Mouse (Mus musculus) heart, adult 2 months (tissue): Measurements from ENCODE around the gene Samhd1. TPM values are rescaled to one million over a fixed set of nuclear protein-coding genes. Genes with fewer than 3 reads are reported as not detected.

ENCODE experiments used
- DNase-seq, 2 experiments: peaks; one replicate each; pipeline ENCODE4 v3.0.0; 2021
- H3K27ac ChIP-seq: fragments of 200-600 bp; 2 replicates; pipeline ENCODE4 v1.8.1; 2022
- H3K27me3 ChIP-seq: fragments of 200-500 bp; 2 replicates; pipeline ENCODE4 v1.6.1; 2012; ENCODE audit warnings: mild to moderate bottlenecking, low read length, inconsistent platforms, mixed read lengths; ENCODE audit not compliant: control insufficient read depth, insufficient read depth
- H3K36me3 ChIP-seq: fragments of 200-500 bp; 2 replicates; pipeline ENCODE4 v1.6.1; 2012; ENCODE audit warnings: low read length, inconsistent platforms; ENCODE audit not compliant: control insufficient read depth, insufficient read depth
- H3K4me1 ChIP-seq: fragments of 200-500 bp; 2 replicates; pipeline ENCODE4 v1.6.1; 2011; ENCODE audit warnings: low read length; ENCODE audit not compliant: control insufficient read depth, insufficient read depth
- H3K4me3 ChIP-seq: fragments of 200-600 bp; 2 replicates; pipeline ENCODE4 v1.8.1; 2022
- H3K79me2 ChIP-seq: fragments of 200-500 bp; replicated peaks from 2 replicates; pipeline ENCODE4 v1.6.1; 2012; ENCODE audit warnings: mild to moderate bottlenecking, inconsistent platforms, low read length, moderate library complexity, mixed read lengths; ENCODE audit not compliant: control insufficient read depth, insufficient read depth
- H3K9ac ChIP-seq: fragments of 200-500 bp; 2 replicates; pipeline ENCODE4 v1.6.1; 2012; ENCODE audit warnings: low read depth, mild to moderate bottlenecking, control low read depth, inconsistent platforms, low read length, mixed read lengths
- CTCF ChIP-seq: fragments of 200-600 bp; IDR thresholded peaks from 2 replicates; pipeline ENCODE4 v1.8.1; 2022; ENCODE audit warnings: antibody characterized with exemption, mild to moderate bottlenecking, moderate library complexity
- EP300 ChIP-seq: fragments of 200-500 bp; IDR thresholded peaks from 2 replicates; pipeline ENCODE4 v1.6.1; 2011; ENCODE audit warnings: low read depth, low read length, control low read depth; ENCODE audit not compliant: insufficient read depth
- POLR2A ChIP-seq: fragments of 200-500 bp; IDR thresholded peaks from 2 replicates; pipeline ENCODE4 v1.6.1; 2011; ENCODE audit warnings: mild to moderate bottlenecking, low read depth, low read length, control low read depth; ENCODE audit not compliant: insufficient read depth
- whole genome bisulfite sequencing: fragments of 180-500 bp; shearing (Covaris S2); methylation state at CpG from one replicate; pipeline ENCODE4 v1.1.7; 2018; 5-methylcytosine and 5-hydroxymethylcytosine counted together
- intact Hi-C: fragments of 180-260 bp; cut with DNase I; formaldehyde crosslinking; loops from one replicate; pipeline ENCODE4 v1.15.1; 2025
- polyA plus RNA-seq: library from polyadenylated mRNA; depleted of rRNA; stranded (reverse); fragments of >200 nt; gene quantifications from 2 replicates; pipeline ENCODE4 v1.2.3, GENCODE M21; 2012
- total RNA-seq, 2 experiments: library from RNA; stranded (reverse); gene quantifications; 2 replicates each; pipeline ENCODE4 v1.2.3; 2021

The Samhd1 gene
- total and polyA plus RNA-seq, 3 experiments, result 19.8 to 23.8 (median 22.7) TPM

DNA sequence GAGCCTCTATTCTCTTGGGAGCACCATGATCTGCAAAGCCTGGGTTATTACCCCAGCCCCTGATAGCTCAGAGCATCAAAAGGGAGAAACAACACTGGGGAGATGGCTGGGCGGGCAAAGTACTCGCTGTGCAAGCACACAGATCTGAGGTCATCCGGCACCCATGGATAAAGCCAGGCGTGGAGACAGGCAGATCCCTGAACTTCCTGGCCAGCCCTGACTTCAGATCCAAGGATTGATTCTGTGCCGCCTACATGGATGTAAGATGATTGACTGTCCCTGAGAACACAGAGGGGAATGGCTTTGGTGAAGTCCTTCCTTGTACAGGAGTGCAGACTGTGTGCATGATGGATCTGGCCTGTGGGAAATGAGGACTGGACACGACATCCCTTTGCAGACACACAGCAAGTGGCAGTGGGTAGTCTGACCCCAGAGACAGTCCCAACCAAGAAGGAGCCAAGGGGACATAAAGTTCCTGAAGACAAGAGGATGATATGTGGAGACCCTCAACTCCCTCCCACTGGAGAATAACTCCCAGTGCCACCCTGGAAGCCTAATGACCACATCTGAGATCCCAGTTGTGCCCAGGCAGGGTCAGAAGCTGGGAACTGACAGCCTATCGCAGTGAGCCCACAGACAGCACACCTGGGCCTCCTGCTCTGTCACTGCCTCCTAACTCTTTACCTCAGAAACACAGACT is 68.2 kb downstream of the Samhd1 start:
- Histone ChIP-seq H3K4me1 (peaks cover 61% of the 10 kb centered on the region), H3K27ac (peak overlapping the region; percentile 74), H3K27me3 (no peaks in the 10 kb centered on the region), H3K79me2 (peaks cover 3% of the 10 kb centered on the region), H3K36me3 (peaks cover 3% of the 10 kb centered on the region), H3K9ac (no peak overlapping the region), H3K4me3 (no peak overlapping the region)
- peak in 1 of 2 experiments; percentile 26 for DNase-seq
- intact Hi-C loops, result no loop called here
- WGBS, result 44% methylated on average over 7 of the region's 7 CpGs
- no peak for TF ChIP-seq POLR2A
- no peak for TF ChIP-seq CTCF
- no peak for TF ChIP-seq EP300

DNA sequence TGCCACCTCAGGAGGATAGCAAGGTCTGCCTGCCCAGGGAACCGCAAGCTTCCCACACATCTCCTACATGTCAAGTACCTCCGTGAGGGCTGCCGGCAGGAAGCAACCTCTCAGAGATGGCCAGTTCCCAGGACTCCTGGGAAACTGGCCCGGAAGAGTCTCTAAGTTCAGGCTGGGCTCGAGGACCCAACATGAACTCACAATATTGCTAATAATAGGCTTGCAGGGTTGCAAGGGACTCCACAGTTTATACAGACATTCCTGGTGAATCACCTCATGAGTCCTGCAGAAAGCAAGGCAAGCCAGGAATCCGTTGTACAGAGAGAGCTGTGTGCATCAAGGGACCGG is 69.2 kb downstream of the Samhd1 start:
- peak in 1 of 2 experiments; percentile 69 for DNase-seq
- TF ChIP-seq POLR2A (no peak), EP300 (no peak), CTCF (no peak)
- H3K4me3 ChIP-seq, result no peak overlapping the region
- H3K9ac ChIP-seq, result no peak overlapping the region
- intact Hi-C loops, result no loop called here
- WGBS, result 7% methylated on average over 7 of the region's 7 CpGs
- H3K27me3 ChIP-seq, result no peaks in the 10 kb centered on the region
- peaks cover 52% of the 10 kb centered on the region for H3K4me1 ChIP-seq
- peaks cover 3% of the 10 kb centered on the region for H3K36me3 ChIP-seq
- H3K27ac ChIP-seq, result peak overlapping the region; percentile 74
- H3K79me2 ChIP-seq, result peaks cover 3% of the 10 kb centered on the region

DNA sequence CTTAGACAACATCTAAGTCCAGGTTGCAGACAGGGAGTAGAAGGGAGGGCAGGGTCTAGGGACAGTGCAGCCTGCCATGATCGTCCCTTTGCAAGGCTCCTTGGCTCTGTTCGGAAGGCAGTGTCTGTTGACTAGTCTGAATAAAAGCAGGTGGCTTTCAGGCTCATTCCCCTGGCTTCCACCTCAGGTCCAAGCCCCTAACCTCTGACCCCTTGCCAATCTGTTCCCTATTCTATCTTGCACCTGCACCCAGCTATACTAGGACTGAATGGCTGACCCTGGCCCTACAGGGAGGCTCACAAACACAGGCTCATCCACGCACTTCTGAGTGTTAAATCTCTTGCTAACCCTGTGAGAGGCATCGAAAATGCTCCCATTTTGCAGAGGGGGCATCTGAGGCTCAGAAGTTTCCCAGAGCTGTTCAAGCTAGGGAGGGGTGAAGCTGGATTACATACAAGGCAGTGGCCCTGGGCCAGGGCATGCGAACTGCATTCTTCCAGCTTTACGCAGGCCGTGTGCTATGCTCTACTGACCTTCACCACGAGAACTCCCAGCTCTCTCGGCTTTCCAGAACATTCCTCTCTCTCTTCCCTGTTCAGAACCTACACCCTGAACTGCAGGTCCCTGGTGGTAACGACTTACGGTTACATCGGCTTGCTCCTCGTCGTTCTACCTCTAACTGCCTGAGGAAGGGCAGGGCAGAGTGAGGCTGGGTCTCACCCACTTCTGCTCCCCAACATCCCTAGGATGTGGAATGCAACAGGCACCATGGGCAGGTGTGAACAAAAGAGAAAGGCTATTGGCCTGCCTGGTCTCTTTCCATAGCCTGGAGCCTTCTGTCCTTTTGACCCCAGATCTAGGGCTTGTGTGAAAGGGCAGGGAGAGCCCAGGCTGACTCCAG is 69.8 kb downstream of the Samhd1 start:
- Histone ChIP-seq H3K9ac (peak overlapping the region; percentile 24; the same call in 1 of the 2 replicates), H3K4me3 (no peak overlapping the region), H3K27ac (peak overlapping the region; percentile 74), H3K79me2 (peaks cover 4% of the 10 kb centered on the region), H3K36me3 (peaks cover 3% of the 10 kb centered on the region), H3K4me1 (peaks cover 46% of the 10 kb centered on the region), H3K27me3 (no peaks in the 10 kb centered on the region)
- DNase-seq, result peak; percentile 56 to 67
- intact Hi-C loops, result no loop called here
- 44% methylated on average over 14 of the region's 14 CpGs for WGBS
- TF ChIP-seq EP300 (no peak), CTCF (no peak), POLR2A (no peak)

- Histone ChIP-seq H3K27ac (peak overlapping the region; percentile 74), H3K4me3 (no peak overlapping the region), H3K79me2 (peaks cover 5% of the 10 kb centered on the region), H3K4me1 (peaks cover 37% of the 10 kb centered on the region), H3K36me3 (peaks cover 3% of the 10 kb centered on the region), H3K9ac (no peak overlapping the region), H3K27me3 (no peaks in the 10 kb centered on the region)
- DNase-seq, result peak; percentile 50 to 67
- TF ChIP-seq POLR2A, result no peak
- intact Hi-C loops, result no loop called here
- 38% methylated on average over 7 of the region's 7 CpGs for WGBS
These were observed 70.9 kb downstream of the Samhd1 start for GRCm38 (mm10) chr2:157064136-157064535.

GRCm38 (mm10) chr2:157063241-157063700 is 71.8 kb downstream of the Samhd1 start:
- Histone ChIP-seq H3K79me2 (peaks cover 5% of the 10 kb centered on the region; the same call in 1 of the 2 replicates), H3K9ac (no peak overlapping the region), H3K4me1 (peaks cover 31% of the 10 kb centered on the region), H3K36me3 (peaks cover 3% of the 10 kb centered on the region), H3K4me3 (no peak overlapping the region), H3K27me3 (no peaks in the 10 kb centered on the region), H3K27ac (peak overlapping the region; percentile 74; the same call in 1 of the 2 replicates)
- intact Hi-C loops, result no loop called here
- WGBS, result 24% methylated on average over 4 of the region's 4 CpGs
- TF ChIP-seq POLR2A (no peak), EP300 (0 out of 2 replicates have a peak, but pooled peaks have one; percentile 25)
- DNase-seq, result peak; percentile 46 to 77
